Mouse (Mus musculus) megakaryocyte, embryonic 14.5 days (primary cell): ENCODE data around the gene Hbb-bt. TPM values are rescaled to one million over a fixed set of nuclear protein-coding genes. Genes with fewer than 3 reads are reported as not detected.
"Not testable (repeated sequence)": the region's sequence is repeated elsewhere in the genome, so short reads cannot be mapped to it uniquely, and the experiment has no call there.

Experiments used
- H3K27me3 ChIP-seq: replicated peaks from 2 replicates; pipeline ENCODE3; 2012; ENCODE audit warnings: inconsistent platforms
- H3K36me3 ChIP-seq: replicated peaks from 2 replicates; pipeline ENCODE3; 2012; ENCODE audit warnings: low read length, inconsistent platforms, mixed read lengths
- H3K4me1 ChIP-seq: 2 replicates; pipeline ENCODE4 v1.6.1; 2012; ENCODE audit warnings: inconsistent platforms
- H3K4me3 ChIP-seq: replicated peaks from 2 replicates; pipeline ENCODE3; 2012; ENCODE audit warnings: moderate library complexity, mild to moderate bottlenecking, inconsistent platforms
- H3K9me3 ChIP-seq: 2 replicates; pipeline ENCODE4 v1.6.1; 2012; ENCODE audit warnings: inconsistent platforms
- FLI1 ChIP-seq: IDR thresholded peaks from 2 replicates; pipeline ENCODE4 v1.6.1; 2012; ENCODE audit warnings: low read length, inconsistent platforms, mixed read lengths
- GATA1 ChIP-seq: IDR thresholded peaks from 3 replicates; pipeline ENCODE4 v1.6.1; 2012; ENCODE audit warnings: mixed read lengths, low read length, inconsistent platforms, borderline replicate concordance
- polyA plus RNA-seq: library from polyadenylated mRNA; stranded (reverse); fragments of >175 nt; gene quantifications from 2 replicates; pipeline ENCODE4 v1.2.3, GENCODE M21; 2012; ENCODE audit warnings: low replicate concordance; ENCODE audit not compliant: insufficient read depth

Gene Hbb-bt
- polyA plus RNA-seq, 1 experiment = 1,761 TPM

DNA sequence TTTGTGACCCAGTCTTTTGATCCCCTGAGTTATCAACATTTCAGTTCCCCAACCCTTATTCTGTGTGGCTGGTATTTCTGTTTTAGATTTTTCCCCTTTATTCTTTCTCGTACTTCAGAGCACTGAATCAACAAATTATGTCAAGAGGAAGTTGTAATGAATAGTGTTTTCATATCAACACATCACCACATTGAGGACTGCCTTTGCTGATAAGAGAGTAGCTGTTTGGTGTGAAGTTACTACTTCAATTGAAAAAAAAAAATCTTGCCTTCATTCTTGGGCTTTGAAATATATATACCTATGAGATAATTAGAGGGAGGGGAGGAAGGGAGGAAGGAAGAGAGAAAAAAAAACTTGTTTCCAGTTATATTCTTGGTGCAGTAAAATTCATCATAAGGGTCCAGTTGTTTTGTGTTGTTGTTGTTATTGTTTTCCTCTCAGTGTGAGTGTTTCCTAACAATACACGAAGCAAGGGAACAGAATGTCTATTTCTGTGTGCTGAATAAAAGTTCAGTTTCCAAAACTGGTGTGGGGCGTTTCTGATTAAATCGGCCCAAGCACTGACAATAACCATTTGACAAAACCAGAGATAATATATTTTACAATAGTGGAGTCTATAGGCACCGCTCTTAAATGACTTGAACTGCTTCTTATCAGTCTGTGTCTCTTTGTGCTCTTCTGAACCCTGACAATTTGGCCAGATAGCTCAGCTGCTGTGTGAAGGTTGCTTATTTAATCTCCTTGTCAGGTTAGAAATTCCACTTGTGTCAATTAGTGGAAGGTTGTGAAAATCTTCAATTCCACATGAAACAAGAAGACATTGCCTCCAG lies 4.6 kb downstream of the Hbb-bt start:
- no peak overlapping the region for H3K4me3 ChIP-seq
- no peaks in the 10 kb centered on the region for H3K27me3 ChIP-seq
- H3K9me3 ChIP-seq = no peaks in the 10 kb centered on the region
- no peaks in the 10 kb centered on the region for H3K36me3 ChIP-seq
- TF ChIP-seq GATA1 (no peak), FLI1 (no peak)
- peaks cover 41% of the 10 kb centered on the region for H3K4me1 ChIP-seq

DNA sequence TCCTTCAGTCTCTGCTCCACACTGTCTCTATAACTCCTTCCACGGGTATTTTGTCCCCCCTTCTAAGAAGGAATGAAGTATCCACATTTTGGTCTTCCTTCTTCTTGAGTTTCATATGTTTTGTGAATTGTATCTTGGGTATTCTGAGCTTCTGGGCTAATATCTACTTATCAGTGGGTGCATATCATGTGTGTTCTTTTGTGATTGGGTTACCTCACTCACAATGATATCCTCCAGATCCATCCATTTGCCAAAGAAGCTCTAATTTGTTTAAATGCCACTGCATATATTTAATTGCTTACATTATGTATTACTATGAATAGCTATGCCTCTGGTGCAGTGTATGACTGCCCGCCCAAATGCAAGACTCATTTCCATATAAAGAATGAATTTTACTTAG lies 5.7 kb downstream of the Hbb-bt start:
- H3K4me1 ChIP-seq = peaks cover 37% of the 10 kb centered on the region
- not testable (repeated sequence) for H3K27me3 ChIP-seq, H3K9me3 ChIP-seq, H3K36me3 ChIP-seq, H3K4me3 ChIP-seq

DNA sequence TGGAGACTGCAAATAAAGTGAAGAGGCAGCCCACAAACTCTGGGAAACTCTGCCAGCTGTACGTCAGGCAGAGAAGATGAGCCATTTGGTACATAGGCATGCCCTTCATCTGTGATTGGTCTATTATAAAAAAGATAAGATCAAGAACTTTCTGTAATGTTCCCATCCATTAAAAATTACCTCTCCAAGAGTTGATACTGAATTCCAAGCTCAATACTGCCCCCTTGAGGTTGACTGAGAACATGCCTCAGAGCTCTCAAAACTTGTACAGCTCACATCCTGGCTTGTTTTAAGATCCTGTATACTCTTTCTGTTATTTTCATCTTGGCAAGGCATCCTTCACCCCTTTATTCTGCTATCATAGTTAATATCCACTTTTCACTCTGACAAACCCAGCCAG lies 6.9 kb downstream of the Hbb-bt start:
- H3K4me1 ChIP-seq = peaks cover 30% of the 10 kb centered on the region
- H3K27me3 ChIP-seq = no peaks in the 10 kb centered on the region
- H3K36me3 ChIP-seq = no peaks in the 10 kb centered on the region
- H3K9me3 ChIP-seq = no peaks in the 10 kb centered on the region
- TF ChIP-seq GATA1 (no peak), FLI1 (no peak)
- no peak overlapping the region for H3K4me3 ChIP-seq

DNA sequence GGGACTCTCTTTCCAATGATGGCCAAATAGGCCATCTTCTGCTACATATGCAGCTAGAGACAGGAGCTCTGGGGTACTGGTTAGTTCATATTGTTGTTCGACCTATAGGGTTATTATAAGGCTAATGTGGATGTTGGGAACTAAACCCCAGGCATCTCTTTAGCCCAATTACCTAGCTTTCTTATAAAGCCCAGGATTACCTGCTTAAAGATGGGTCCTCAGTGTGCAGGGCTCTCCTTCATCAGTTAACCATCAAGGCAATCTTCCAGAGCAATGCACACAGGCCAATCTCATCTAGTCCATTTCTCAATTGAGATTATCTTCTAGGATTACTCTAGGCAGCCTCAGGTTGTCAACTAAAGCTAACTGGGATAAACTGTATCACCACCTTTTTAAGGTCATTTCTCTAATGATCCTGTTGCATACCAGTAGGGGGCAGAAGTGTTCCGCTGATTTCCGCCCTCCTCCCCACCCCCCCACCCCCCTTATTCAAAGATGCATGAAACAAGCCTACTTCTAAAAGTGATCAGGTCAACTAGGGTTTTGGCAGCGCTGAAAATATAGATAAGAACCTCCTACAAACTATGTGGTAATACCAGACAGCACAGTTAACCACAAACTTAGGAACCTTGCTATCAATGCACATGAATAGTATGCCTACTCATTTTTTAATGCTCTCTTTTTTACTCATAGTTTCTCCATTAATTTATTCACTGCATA lies 21.0 kb downstream of the Hbb-bt start:
- Histone ChIP-seq H3K9me3 (no peaks in the 10 kb centered on the region), H3K4me3 (no peak overlapping the region), H3K36me3 (peaks cover 2% of the 10 kb centered on the region), H3K4me1 (peaks cover 8% of the 10 kb centered on the region), H3K27me3 (no peaks in the 10 kb centered on the region)
- TF ChIP-seq FLI1 (no peak), GATA1 (no peak)

GRCm38 (mm10) chr7:103791721-103792120 lies 22.1 kb downstream of the Hbb-bt start, which contains the start of gene Olfr67:
TSS of gene Olfr67 (minus strand) at chr7:103791821.
- no peaks in the 10 kb centered on the region for H3K9me3 ChIP-seq
- H3K4me3 ChIP-seq = no peak within 1 kb of the TSS
- peaks cover 11% of the 10 kb centered on the region for H3K4me1 ChIP-seq
- peaks cover 2% of the 10 kb centered on the region for H3K36me3 ChIP-seq
- TF ChIP-seq FLI1 = no peak
- TF ChIP-seq GATA1 = no peak
- H3K27me3 ChIP-seq = no peaks in the 10 kb centered on the region

DNA sequence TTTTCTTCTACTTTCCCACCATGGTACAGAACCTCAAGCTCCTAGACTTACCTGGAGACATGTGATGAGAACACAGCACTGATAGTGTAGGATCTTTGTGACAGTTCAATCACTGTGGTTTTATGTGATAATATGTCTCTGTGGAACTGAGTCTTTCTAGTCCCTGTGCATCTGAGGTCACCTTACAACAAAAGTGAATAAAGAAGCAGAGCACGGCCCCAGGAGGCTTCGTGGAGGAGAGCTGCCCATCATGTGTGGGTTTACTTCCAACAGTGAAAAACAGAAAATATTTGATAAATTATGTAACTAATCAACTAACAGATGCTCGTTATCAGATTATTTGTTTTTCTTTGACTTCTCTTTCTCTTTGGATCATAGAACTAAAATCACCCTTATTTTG lies 34.2 kb downstream of the Hbb-bt start, which contains the start of gene Olfr68:
Gene Olfr68, minus strand, starts transcription at position 101 of the 400 bp plus-strand sequence.
- Histone ChIP-seq H3K4me1 (no peaks in the 10 kb centered on the region), H3K4me3 (no peak within 1 kb of the TSS), H3K27me3 (no peaks in the 10 kb centered on the region), H3K9me3 (no peaks in the 10 kb centered on the region), H3K36me3 (no peaks in the 10 kb centered on the region)
- no peak for TF ChIP-seq FLI1
- no peak for TF ChIP-seq GATA1

- H3K4me1 ChIP-seq, H3K9me3 ChIP-seq, H3K4me3 ChIP-seq, H3K36me3 ChIP-seq, H3K27me3 ChIP-seq: not testable (repeated sequence)
Measured at GRCm38 (mm10) chr7:103777652-103778051, 36.1 kb downstream of the Hbb-bt start.

DNA sequence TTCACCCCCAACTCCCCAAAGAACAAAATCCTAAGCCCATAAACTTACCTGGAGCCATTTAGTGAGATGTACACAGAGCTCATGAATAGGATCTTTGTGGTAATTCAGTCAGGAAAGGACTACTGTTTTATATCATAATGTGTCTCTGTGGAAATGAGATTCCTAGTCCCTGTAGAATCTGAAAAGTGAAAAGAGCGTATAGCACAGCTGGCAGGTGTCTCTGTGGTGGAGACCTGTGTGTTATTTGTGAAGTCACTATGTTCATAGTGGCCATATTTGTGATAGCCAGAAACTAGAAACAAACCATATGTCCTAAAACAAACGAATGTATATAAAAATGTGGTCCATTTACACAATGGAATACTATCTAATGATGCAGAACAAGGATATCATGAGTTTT lies 42.3 kb downstream of the Hbb-bt start, which contains the start of gene Olfr69:
Gene Olfr69, minus strand, starts transcription at position 101 of the 400 bp plus-strand sequence.
- TF ChIP-seq FLI1 (no peak), GATA1 (no peak)
- Histone ChIP-seq H3K4me3 (no peak within 1 kb of the TSS), H3K9me3 (no peaks in the 10 kb centered on the region), H3K36me3 (no peaks in the 10 kb centered on the region), H3K27me3 (no peaks in the 10 kb centered on the region), H3K4me1 (no peaks in the 10 kb centered on the region)

GRCm38 (mm10) chr7:103767687-103768086 lies 46.1 kb downstream of the Hbb-bt start:
- H3K9me3 ChIP-seq, H3K4me1 ChIP-seq, H3K4me3 ChIP-seq, H3K27me3 ChIP-seq, H3K36me3 ChIP-seq: not testable (repeated sequence)

Other genes with a start within 250 kb of the Hbb-bt start
- not detected in 2 replicates for gene Olfr616, start 244.9 kb downstream of the Hbb-bt start, polyA plus RNA-seq
- not detected in 2 replicates for gene Olfr617, start 240.9 kb downstream of the Hbb-bt start, polyA plus RNA-seq
- gene Olfr618, start 223.9 kb downstream of the Hbb-bt start, polyA plus RNA-seq = not detected in 2 replicates
- gene Olfr619, start 213.4 kb downstream of the Hbb-bt start, polyA plus RNA-seq = not detected in 2 replicates
- gene Olfr620, start 201.5 kb downstream of the Hbb-bt start, polyA plus RNA-seq = not detected in 2 replicates
- not detected in 2 replicates for gene Olfr622, start 171.3 kb downstream of the Hbb-bt start, polyA plus RNA-seq
- gene Olfr623, start 150.3 kb downstream of the Hbb-bt start, polyA plus RNA-seq = 0.41 TPM in 1 of 2 replicates, not detected in the other
- gene Olfr624, start 142.8 kb downstream of the Hbb-bt start, polyA plus RNA-seq = not detected in 2 replicates
- not detected in 2 replicates for gene Olfr625-ps1, start 131.3 kb downstream of the Hbb-bt start, polyA plus RNA-seq
- gene Olfr243, start 99.3 kb downstream of the Hbb-bt start, polyA plus RNA-seq = not detected in 2 replicates
- gene Olfr628, start 83.6 kb downstream of the Hbb-bt start, polyA plus RNA-seq = not detected in 2 replicates
- gene Olfr629, start 69.1 kb downstream of the Hbb-bt start, polyA plus RNA-seq = not detected in 2 replicates
- not detected in 2 replicates for gene Olfr630, start 56.7 kb downstream of the Hbb-bt start, polyA plus RNA-seq
- gene Olfr69, start 42.4 kb downstream of the Hbb-bt start, polyA plus RNA-seq = not detected in 2 replicates
- gene Olfr68, start 34.3 kb downstream of the Hbb-bt start, polyA plus RNA-seq = not detected in 2 replicates
- not detected in 2 replicates for gene Olfr67, start 22.2 kb downstream of the Hbb-bt start, polyA plus RNA-seq
- gene Hbb-bs, start 14.1 kb upstream of the Hbb-bt start, polyA plus RNA-seq = 423 and 663 TPM in 2 replicates
- not detected in 2 replicates for gene Hbb-bh2, start 26.5 kb upstream of the Hbb-bt start, polyA plus RNA-seq
- not detected in 2 replicates for gene Hbb-bh1, start 29.2 kb upstream of the Hbb-bt start, polyA plus RNA-seq
- 3.6 TPM in 1 of 2 replicates, not detected in the other for gene Hbb-y, start 39.2 kb upstream of the Hbb-bt start, polyA plus RNA-seq
- gene Olfr66, start 72.3 kb upstream of the Hbb-bt start, polyA plus RNA-seq = not detected in 2 replicates
- not detected in 2 replicates for gene Olfr64, start 80.5 kb upstream of the Hbb-bt start, polyA plus RNA-seq
- not detected in 2 replicates for gene Olfr65, start 89.5 kb upstream of the Hbb-bt start, polyA plus RNA-seq
- not detected in 2 replicates for gene Olfr631, start 114.8 kb upstream of the Hbb-bt start, polyA plus RNA-seq
- gene Olfr632, start 120.4 kb upstream of the Hbb-bt start, polyA plus RNA-seq = not detected in 2 replicates
- not detected in 2 replicates for gene Olfr633, start 130.4 kb upstream of the Hbb-bt start, polyA plus RNA-seq
- gene Olfr635, start 157.2 kb upstream of the Hbb-bt start, polyA plus RNA-seq = not detected in 2 replicates
- gene Olfr638, start 184.8 kb upstream of the Hbb-bt start, polyA plus RNA-seq = not detected in 2 replicates
- not detected in 2 replicates for gene Olfr639, start 203.3 kb upstream of the Hbb-bt start, polyA plus RNA-seq
- not detected in 2 replicates for gene Olfr640, start 211.6 kb upstream of the Hbb-bt start, polyA plus RNA-seq
- not detected in 2 replicates for gene Olfr641, start 221.4 kb upstream of the Hbb-bt start, polyA plus RNA-seq
- not detected in 2 replicates for gene Olfr642, start 238.7 kb upstream of the Hbb-bt start, polyA plus RNA-seq
- 0.04 TPM in 1 of 2 replicates, not detected in the other for gene 4930516K23Rik, start 247.4 kb upstream of the Hbb-bt start, polyA plus RNA-seq